Mouse (Mus musculus) small intestine, adult 10 weeks (tissue): ENCODE results near the gene Zar1. TPM values are rescaled to one million over a fixed set of nuclear protein-coding genes. Genes with fewer than 3 reads are reported as not detected.

Source experiments
- polyA plus RNA-seq: library from polyadenylated mRNA; stranded (reverse); fragments of 350-450 nt; fragmentation: Illumina TruSeq; extraction: RNeasy Lipid Tissue Mini Kit (QIAGEN cat#74804); gene quantifications from one replicate; pipeline ENCODE4 v1.2.3, GENCODE M21; 2014; ENCODE audit warnings: low replicate concordance

Zar1 gene
- polyA plus RNA-seq: not detected

DNA sequence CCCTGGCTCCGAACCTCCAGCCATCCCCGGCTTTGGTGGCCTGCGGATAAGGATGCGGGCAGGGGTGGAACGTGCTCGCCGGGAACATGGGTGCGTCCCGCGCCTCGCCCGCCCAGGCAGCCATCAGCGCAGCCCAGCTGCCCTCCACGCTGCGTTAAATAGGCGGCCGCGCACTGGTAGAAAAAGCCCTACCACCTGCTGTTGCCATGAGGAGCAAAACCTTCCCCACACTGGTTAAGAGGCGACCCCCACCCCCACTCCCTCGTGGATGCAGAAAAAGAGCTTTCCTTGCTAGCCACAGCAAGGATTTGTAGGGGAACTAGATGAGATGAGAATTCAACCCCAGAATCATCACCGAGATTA lies at the start of gene Zar1:
Gene Zar1 (minus strand): TSS at position 285 of the 363 bp plus-strand sequence.

DNA sequence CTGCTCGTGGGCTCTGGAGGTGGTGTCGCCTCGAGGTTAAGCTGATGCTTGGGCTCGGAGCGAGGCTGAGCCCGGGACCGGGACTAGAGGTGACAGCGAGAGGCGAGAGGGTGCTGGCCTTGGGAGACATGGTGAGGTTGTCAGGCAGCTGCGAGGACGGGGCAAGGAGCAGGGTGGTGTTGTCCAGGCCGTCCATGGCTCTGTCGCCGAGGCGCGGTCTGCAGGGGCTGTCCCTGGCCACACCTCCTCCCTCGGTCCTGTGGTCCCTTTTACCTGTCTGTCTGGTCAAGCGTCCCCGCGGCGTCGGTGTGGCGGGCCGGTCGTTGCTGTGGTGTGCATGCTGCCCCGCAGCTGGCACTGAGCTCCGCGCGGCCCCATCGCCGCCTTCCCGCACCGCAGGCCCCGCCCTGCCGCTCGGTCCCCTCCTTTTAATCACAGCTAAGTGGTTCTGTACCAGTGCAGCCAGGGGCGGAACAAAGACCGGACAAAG lies 6.2 kb upstream of the Zar1 start, which contains the start of gene Gm5868:
Gene Gm5868 (minus strand): TSS at position 360 of the 490 bp plus-strand sequence.

DNA sequence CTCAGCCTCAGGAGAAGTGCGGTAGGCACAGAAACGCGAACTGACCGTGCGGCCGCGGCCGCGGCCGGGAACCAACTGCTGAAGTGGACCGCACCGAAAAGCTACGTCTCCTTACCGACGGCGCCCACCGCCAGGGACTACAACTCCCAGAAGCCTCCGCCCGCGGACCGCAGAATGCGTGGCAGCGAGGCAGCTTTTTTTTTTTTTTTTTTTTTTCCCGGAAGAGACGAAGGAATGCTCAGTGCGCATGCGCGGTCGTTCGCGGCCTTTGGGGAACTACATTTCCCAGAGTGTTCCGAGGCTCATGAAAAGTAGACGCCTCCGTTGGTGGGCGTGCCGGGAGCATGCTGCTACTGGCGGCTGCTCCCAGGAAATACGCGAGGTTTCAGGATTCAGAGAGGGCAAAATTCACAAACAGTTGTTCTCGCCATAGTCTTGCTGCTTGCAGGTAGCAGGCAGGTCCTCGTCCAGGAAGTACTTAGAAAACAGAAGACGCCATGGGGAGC lies 21.5 kb downstream of the Zar1 start, which contains the start of gene Nfxl1:
Gene Nfxl1 (minus strand): TSS at position 141 of the 506 bp plus-strand sequence.

Other genes starting within 250 kb of the Zar1 start
- not detected for gene Corin, start 76.8 kb downstream of the Zar1 start, polyA plus RNA-seq
- gene Nfxl1, start 21.6 kb downstream of the Zar1 start, polyA plus RNA-seq: 42.1 TPM
- not detected for gene Gm5868, start 6.3 kb upstream of the Zar1 start, polyA plus RNA-seq
- gene Cnga1, start 63.0 kb upstream of the Zar1 start, polyA plus RNA-seq: not detected
- 49.7 TPM for gene Nipal1, start 66.5 kb upstream of the Zar1 start, polyA plus RNA-seq
- gene Txk, start 171.5 kb upstream of the Zar1 start, polyA plus RNA-seq: 2.7 TPM